Mouse (Mus musculus) lung, postnatal 0 days (tissue): Measurements from ENCODE around the gene Gdap1l1.

Experiments
- CTCF ChIP-seq: IDR thresholded peaks from 2 replicates; pipeline ENCODE4 v1.5.1; 2016; ENCODE audit warnings: antibody characterized with exemption, mild to moderate bottlenecking
- EP300 ChIP-seq: IDR thresholded peaks from 2 replicates; pipeline ENCODE4 v1.6.1; 2016; ENCODE audit warnings: antibody characterized with exemption, mild to moderate bottlenecking, control low read depth

DNA sequence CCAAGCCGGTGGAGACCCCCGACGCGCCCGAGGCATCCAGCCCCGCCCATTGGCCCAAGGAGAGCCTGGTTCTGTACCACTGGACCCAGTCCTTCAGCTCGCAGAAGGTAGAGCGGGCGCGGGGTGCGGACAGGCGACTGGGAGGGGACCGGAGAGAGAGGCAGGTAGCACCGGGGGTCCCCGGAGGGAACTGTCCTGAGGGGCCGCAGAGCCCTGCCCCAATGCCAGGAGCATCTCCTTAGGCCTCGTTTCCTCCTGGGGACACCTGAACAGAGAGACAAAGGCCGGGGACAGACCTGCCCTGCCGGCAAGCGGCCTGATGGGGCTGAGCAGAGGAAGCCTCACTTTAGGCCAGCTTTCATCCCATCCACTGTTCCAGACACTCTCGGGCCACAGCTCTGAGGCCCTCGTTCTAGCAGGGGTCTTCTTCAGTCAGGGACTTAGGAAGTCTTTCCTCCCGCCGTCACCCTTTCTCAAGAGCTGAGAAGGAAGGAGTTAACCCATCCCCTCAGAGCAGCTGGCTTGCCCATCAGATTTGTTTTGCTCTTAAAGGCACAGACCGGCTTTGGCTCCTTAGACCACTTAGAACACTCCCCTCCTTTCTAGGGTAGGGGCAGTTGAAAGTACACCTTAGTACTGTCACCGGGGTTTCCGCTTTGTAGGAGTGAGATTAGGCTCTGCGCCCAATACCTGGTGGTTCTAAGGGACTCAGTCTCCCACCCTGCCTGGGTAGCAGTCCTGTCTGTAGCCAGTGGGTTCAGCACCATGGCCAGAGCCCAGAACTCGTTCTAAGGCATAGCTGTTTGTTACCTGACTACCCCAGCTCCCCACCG lies 559 bp downstream of the Gdap1l1 start:
- TF ChIP-seq CTCF (no peak), EP300 (no peak)
